Mouse (Mus musculus) myocyte (in vitro differentiated cells): ENCODE data around the gene Urad.

Source experiments
- E2F4 ChIP-seq: IDR thresholded peaks from one replicate; pipeline ENCODE4 v1.6.1; 2011; ENCODE audit warnings: mild to moderate bottlenecking, control low read depth, moderate library complexity; ENCODE audit not compliant: insufficient read depth
- MAX ChIP-seq: IDR thresholded peaks from one replicate; pipeline ENCODE4 v1.6.1; 2011; ENCODE audit warnings: low read depth, mild to moderate bottlenecking, control low read depth
- MYOG ChIP-seq, 3 experiments: IDR thresholded peaks; one replicate each; pipeline ENCODE4 v1.6.1; 2011; ENCODE audit warnings: control low read depth in 2 of 3, low read depth in 2 of 3, mild to moderate bottlenecking in 2 of 3; ENCODE audit not compliant: insufficient read length in 2 of 3, control insufficient read depth in 1 of 3, insufficient read depth in 1 of 3
- POLR2A ChIP-seq: IDR thresholded peaks from one replicate; pipeline ENCODE4 v1.6.1; 2011; ENCODE audit warnings: low read depth, mild to moderate bottlenecking, control low read depth, moderate library complexity; ENCODE audit not compliant: insufficient read length
- POLR2AphosphoS2 ChIP-seq: IDR thresholded peaks from one replicate; pipeline ENCODE4 v1.6.1; 2011; ENCODE audit warnings: low read depth, control low read depth; ENCODE audit not compliant: insufficient read length
- TCF12 ChIP-seq: IDR thresholded peaks from one replicate; pipeline ENCODE4 v1.6.1; 2011; ENCODE audit warnings: mild to moderate bottlenecking, control low read depth; ENCODE audit not compliant: poor library complexity, insufficient read depth, severe bottlenecking

GRCm38 (mm10) chr5:147357536-147357935, 35.3 kb upstream of the Urad start:
- TF ChIP-seq E2F4 (no peak), MYOG (IDR thresholded peaks at IDR 0.05; ENCODE audit: control insufficient read depth in 1 of 3, insufficient read depth in 1 of 3, insufficient read length in 2 of 3, low read depth in 2 of 3) (no peak), POLR2A (no peak), MAX (no peak), TCF12 (no peak), POLR2AphosphoS2 (no peak)
